Mouse (Mus musculus): ENCODE measurements around the gene Fam185a. TPM values are rescaled to one million over a fixed set of nuclear protein-coding genes. Genes with fewer than 3 reads are reported as not detected.

The Fam185a gene
- polyA plus RNA-seq, 1 experiment from 2014 or later: 4.9 TPM

DNA sequence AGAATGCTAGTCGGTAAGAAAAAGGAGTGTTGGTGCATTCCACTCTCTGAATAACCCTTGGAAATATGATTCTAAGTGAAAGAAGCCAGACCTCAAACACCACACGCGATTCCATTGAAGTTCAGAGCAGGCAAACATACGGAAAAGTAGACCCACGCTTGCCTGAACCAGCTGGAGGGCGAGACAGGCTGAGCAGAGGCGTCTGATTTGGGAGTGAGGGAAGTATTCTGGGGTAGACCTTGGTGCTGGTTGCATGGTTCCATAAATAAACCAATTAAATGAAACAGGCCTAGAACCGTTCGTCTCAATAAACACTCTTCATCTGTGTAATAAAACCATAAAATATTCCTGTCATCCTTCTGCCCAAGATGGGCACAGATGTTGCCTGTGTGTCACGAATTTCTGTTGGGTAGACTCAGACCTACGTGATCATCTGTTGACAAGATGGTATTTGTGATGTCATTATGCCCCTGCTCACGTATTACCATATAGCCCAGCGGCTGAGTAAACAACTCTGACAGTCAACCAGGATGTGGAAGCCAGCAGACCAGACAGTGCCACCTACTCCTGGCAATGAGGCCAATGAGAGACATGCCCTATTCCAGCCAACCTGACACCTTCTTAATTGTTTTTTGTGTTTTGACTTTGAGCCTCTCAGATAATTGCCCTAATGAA, 78.3 kb downstream of the Fam185a start:
- Histone ChIP-seq H3K4me3 (replicated peaks; ENCODE audit: low read depth, low read length) (no peak overlapping the region), H3K9me3 (replicated peaks; ENCODE audit: low read length) (no peaks in the 10 kb centered on the region), H3K4me1 (replicated peaks; ENCODE audit: insufficient read depth, low read length) (no peaks in the 10 kb centered on the region; the same call in 1 of the 2 replicates), H3K9ac (ENCODE audit: low read depth, low read length) (no peak overlapping the region), H3K36me3 (ENCODE audit: insufficient read depth, low read length) (no peaks in the 10 kb centered on the region), H3K27ac (no peak overlapping the region), H3K4me2 (ENCODE audit: low read length) (no peak overlapping the region), H3K27me3 (ENCODE audit: insufficient read depth, low read length) (no peaks in the 10 kb centered on the region)
- 74% methylated on average over 13 of the region's 13 CpGs for WGBS
- DNase-seq (ENCODE audit: low spot score) (no peak), ATAC-seq (replicated peaks; ENCODE audit: low FRiP score, low read depth) (peak; percentile 66)
- TF ChIP-seq CTCF (IDR thresholded peaks at IDR 0.05; ENCODE audit: low read depth): no peak

DNA sequence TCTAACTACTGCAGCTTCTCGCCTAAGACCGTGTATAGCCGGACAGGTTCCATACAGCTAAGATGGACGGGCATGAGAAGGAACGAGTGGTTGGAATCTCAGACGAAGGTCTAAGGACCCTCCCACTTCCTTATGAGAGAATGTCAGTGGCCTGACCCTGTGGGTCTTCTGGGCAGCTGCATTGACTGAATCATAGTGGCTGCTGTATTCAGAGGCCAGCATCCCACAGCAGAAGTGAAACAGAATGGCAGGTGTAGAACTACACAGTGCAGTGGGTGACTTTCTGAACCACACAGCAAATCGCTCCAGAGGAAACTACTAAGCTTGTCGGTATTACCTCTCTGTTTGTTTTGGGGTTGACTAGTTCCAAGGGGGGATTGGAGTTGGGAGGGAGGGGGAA, 80.4 kb downstream of the Fam185a start:
- ATAC-seq (replicated peaks; ENCODE audit: low FRiP score, low read depth): no peak
- 80% methylated on average over 8 of the region's 8 CpGs for WGBS

DNA sequence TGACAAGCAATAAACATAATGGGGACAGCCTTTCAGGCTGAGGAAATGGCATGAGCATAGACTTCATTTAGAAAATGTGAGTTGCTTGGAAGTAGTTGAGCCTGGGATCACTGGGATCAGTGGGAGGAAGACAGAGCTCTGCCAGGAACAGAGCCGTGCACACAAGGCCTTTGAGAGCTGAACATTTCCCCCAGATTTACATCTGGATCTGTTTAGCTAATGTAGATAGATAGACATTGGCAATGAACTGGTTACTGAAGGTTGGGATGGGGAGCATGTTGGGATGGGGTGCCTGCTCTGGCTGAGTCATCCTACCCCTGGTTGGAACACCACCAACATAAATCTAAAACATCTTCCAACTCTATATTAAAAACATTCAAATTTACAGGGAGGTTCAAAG, 82.1 kb downstream of the Fam185a start:
- H3K4me2 ChIP-seq (ENCODE audit: low read length): no peak overlapping the region
- H3K27ac ChIP-seq: no peak overlapping the region
- no peak for ATAC-seq (replicated peaks; ENCODE audit: low FRiP score, low read depth)
- H3K27me3 ChIP-seq (ENCODE audit: insufficient read depth, low read length): no peaks in the 10 kb centered on the region
- no peaks in the 10 kb centered on the region for H3K36me3 ChIP-seq (ENCODE audit: insufficient read depth, low read length)
- TF ChIP-seq CTCF (IDR thresholded peaks at IDR 0.05; ENCODE audit: low read depth): no peak
- H3K9ac ChIP-seq (ENCODE audit: low read depth, low read length): no peak overlapping the region
- no peaks in the 10 kb centered on the region for H3K9me3 ChIP-seq (replicated peaks; ENCODE audit: low read length)
- no peak for DNase-seq (ENCODE audit: low spot score)
- WGBS: 63% methylated on average over 1 of the region's 1 CpGs
- H3K4me3 ChIP-seq (replicated peaks; ENCODE audit: low read depth, low read length): no peak overlapping the region
- H3K4me1 ChIP-seq (replicated peaks; ENCODE audit: insufficient read depth, low read length): no peaks in the 10 kb centered on the region

More for the DNA sequence above, 80.4 kb downstream of the Fam185a start:
- H3K36me3 ChIP-seq (ENCODE audit: insufficient read depth, low read length): no peaks in the 10 kb centered on the region
- no peaks in the 10 kb centered on the region; the same call in 1 of the 2 replicates for H3K4me1 ChIP-seq (replicated peaks; ENCODE audit: insufficient read depth, low read length)
- H3K9me3 ChIP-seq (replicated peaks; ENCODE audit: low read length): no peaks in the 10 kb centered on the region
- no peaks in the 10 kb centered on the region for H3K27me3 ChIP-seq (ENCODE audit: insufficient read depth, low read length)
- no peak overlapping the region for H3K4me3 ChIP-seq (replicated peaks; ENCODE audit: low read depth, low read length)
- H3K9ac ChIP-seq (ENCODE audit: low read depth, low read length): no peak overlapping the region
- H3K27ac ChIP-seq: no peak overlapping the region
- TF ChIP-seq CTCF (IDR thresholded peaks at IDR 0.05; ENCODE audit: low read depth): no peak
- no peak overlapping the region for H3K4me2 ChIP-seq (ENCODE audit: low read length)
- DNase-seq (ENCODE audit: low spot score): no peak

DNA sequence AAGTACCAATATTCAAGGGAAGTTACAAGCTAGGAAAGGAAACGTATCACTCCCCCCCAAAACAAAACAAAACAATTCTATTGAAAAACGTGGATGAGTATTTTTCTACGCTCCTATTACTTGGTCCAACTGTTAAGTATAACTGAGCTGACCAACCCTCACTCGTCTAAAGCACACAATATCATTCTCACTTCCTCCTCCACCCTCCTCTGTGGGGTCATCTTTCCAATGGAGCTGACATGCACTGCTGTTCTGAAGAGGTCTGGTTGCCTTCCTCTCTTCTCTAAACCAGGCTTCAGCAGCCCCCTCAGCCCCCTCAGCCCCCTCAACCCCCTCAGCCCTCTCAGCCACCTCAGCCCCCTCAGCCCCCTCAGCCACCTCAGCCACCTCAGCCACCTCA, 85.0 kb downstream of the Fam185a start:
- WGBS: 42% methylated on average over 4 of the region's 4 CpGs
- DNase-seq (ENCODE audit: low spot score): no peak

DNA sequence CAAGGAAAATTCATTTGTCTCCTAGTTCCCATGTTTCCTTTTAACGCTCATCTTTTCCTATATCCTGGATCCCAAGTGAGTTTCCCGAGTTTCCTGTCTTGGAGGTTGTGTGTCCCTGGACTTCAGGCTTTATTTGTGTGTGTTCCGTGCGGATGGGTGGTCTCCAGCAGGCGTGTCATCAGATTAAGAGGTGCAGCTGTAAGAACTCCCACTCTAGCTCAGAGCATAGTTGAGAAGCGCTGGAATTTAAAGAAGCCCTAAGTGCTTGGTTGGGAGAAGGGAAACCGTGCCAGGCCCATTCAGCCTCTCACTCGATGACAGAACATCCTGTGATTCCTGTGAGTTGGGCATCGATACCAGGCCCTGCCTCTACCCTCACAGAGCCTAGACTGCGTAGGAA, 88.6 kb downstream of the Fam185a start:
- Histone ChIP-seq H3K27ac (0 out of 2 replicates have a peak overlapping the region, but pooled peaks have one; percentile 40), H3K4me3 (replicated peaks; ENCODE audit: low read depth, low read length) (no peak overlapping the region), H3K9me3 (replicated peaks; ENCODE audit: low read length) (no peaks in the 10 kb centered on the region), H3K36me3 (ENCODE audit: insufficient read depth, low read length) (no peaks in the 10 kb centered on the region), H3K27me3 (ENCODE audit: insufficient read depth, low read length) (no peaks in the 10 kb centered on the region), H3K9ac (ENCODE audit: low read depth, low read length) (no peak overlapping the region), H3K4me1 (replicated peaks; ENCODE audit: insufficient read depth, low read length) (no peaks in the 10 kb centered on the region), H3K4me2 (ENCODE audit: low read length) (no peak overlapping the region)
- DNase-seq (ENCODE audit: low spot score) (peak; percentile 77), ATAC-seq (replicated peaks; ENCODE audit: low FRiP score, low read depth) (no peak; the same call in 1 of the 2 replicates)
- WGBS: 41% methylated on average over 10 of the region's 10 CpGs
- TF ChIP-seq CTCF (IDR thresholded peaks at IDR 0.05; ENCODE audit: low read depth): no peak

More for the DNA sequence above, 85.0 kb downstream of the Fam185a start:
- no peak overlapping the region for H3K4me2 ChIP-seq (ENCODE audit: low read length)
- H3K4me1 ChIP-seq (replicated peaks; ENCODE audit: insufficient read depth, low read length): no peaks in the 10 kb centered on the region
- H3K9me3 ChIP-seq (replicated peaks; ENCODE audit: low read length): no peaks in the 10 kb centered on the region
- H3K9ac ChIP-seq (ENCODE audit: low read depth, low read length): no peak overlapping the region
- H3K27ac ChIP-seq: no peak overlapping the region
- no peak overlapping the region for H3K4me3 ChIP-seq (replicated peaks; ENCODE audit: low read depth, low read length)
- no peaks in the 10 kb centered on the region for H3K36me3 ChIP-seq (ENCODE audit: insufficient read depth, low read length)
- no peak for ATAC-seq (replicated peaks; ENCODE audit: low FRiP score, low read depth)
- H3K27me3 ChIP-seq (ENCODE audit: insufficient read depth, low read length): no peaks in the 10 kb centered on the region
- no peak for TF ChIP-seq CTCF (IDR thresholded peaks at IDR 0.05; ENCODE audit: low read depth)

DNA sequence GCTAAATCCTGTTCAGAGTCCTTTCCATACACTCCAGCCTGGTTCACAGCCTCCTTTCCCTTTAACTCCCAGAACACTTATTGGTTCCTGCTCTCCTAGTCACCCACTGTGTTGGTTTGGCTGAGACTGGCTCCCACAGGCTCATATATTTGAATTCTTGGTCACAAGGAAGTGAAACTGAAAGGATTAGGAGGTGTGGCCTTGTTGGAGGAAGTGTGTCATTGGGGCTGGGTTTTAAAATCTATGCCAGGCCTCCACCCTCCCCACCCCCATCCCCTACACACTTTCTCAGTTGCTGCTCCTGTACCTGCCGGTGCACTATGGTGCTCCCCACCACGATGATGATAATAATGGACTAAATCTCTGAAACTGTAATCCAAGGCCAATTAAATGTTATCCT, 92.8 kb downstream of the Fam185a start:
- Histone ChIP-seq H3K27ac (no peak overlapping the region), H3K9ac (ENCODE audit: low read depth, low read length) (no peak overlapping the region), H3K4me2 (ENCODE audit: low read length) (no peak overlapping the region), H3K9me3 (replicated peaks; ENCODE audit: low read length) (no peaks in the 10 kb centered on the region), H3K4me3 (replicated peaks; ENCODE audit: low read depth, low read length) (no peak overlapping the region), H3K27me3 (ENCODE audit: insufficient read depth, low read length) (no peaks in the 10 kb centered on the region), H3K4me1 (replicated peaks; ENCODE audit: insufficient read depth, low read length) (no peaks in the 10 kb centered on the region), H3K36me3 (ENCODE audit: insufficient read depth, low read length) (no peaks in the 10 kb centered on the region)
- no peak for TF ChIP-seq CTCF (IDR thresholded peaks at IDR 0.05; ENCODE audit: low read depth)
- no peak for DNase-seq (ENCODE audit: low spot score)
- 93% methylated on average over 2 of the region's 2 CpGs for WGBS
- no peak for ATAC-seq (replicated peaks; ENCODE audit: low FRiP score, low read depth)

DNA sequence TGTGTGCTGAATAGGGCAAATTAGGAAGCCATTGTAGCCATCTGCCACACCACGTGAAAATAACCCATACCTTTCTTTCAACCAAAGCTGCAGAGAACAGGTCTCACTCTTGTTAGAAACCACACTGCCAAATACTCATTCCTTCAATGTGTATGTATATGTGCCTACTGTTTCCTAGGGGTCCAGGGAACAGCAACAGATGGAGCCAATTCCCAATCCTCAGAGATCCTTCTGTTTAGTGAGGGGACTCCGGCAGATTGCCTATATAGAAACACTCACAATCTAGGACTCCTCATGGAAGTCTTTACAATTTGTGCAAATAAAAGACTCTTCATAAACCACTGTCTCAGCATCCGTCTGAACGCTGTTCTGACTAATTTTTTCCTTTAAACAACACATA, 93.4 kb downstream of the Fam185a start:
- no peak overlapping the region for H3K9ac ChIP-seq (ENCODE audit: low read depth, low read length)
- WGBS: 88% methylated on average over 4 of the region's 4 CpGs
- H3K4me2 ChIP-seq (ENCODE audit: low read length): no peak overlapping the region
- DNase-seq (ENCODE audit: low spot score) (no peak), ATAC-seq (replicated peaks; ENCODE audit: low FRiP score, low read depth) (no peak)
- H3K27me3 ChIP-seq (ENCODE audit: insufficient read depth, low read length): no peaks in the 10 kb centered on the region
- H3K36me3 ChIP-seq (ENCODE audit: insufficient read depth, low read length): no peaks in the 10 kb centered on the region
- TF ChIP-seq CTCF (IDR thresholded peaks at IDR 0.05; ENCODE audit: low read depth): no peak
- H3K4me3 ChIP-seq (replicated peaks; ENCODE audit: low read depth, low read length): no peak overlapping the region
- no peaks in the 10 kb centered on the region for H3K9me3 ChIP-seq (replicated peaks; ENCODE audit: low read length)
- H3K27ac ChIP-seq: no peak overlapping the region
- H3K4me1 ChIP-seq (replicated peaks; ENCODE audit: insufficient read depth, low read length): no peaks in the 10 kb centered on the region

Data from kidney, postnatal 0 days (tissue).